Mouse (Mus musculus) C2C12 (cell line): ENCODE measurements around the gene Rnf227. TPM values are rescaled to one million over a fixed set of nuclear protein-coding genes. Genes with fewer than 3 reads are reported as not detected.

ENCODE experiments used
- H3K27me3 ChIP-seq: one replicate; pipeline ENCODE4 v1.6.1; 2011; ENCODE audit not compliant: control insufficient read depth, insufficient read depth, insufficient read length
- H3K36me3 ChIP-seq: one replicate; pipeline ENCODE4 v1.6.1; 2011; ENCODE audit not compliant: control insufficient read depth, insufficient read depth
- H3K4me3 ChIP-seq: one replicate; pipeline ENCODE4 v1.5.1; 2011; ENCODE audit warnings: mild to moderate bottlenecking, control low read depth; ENCODE audit not compliant: poor library complexity, insufficient read depth, severe bottlenecking
- H3K79me2 ChIP-seq: one replicate; pipeline ENCODE4 v1.6.1; 2011; ENCODE audit not compliant: control insufficient read depth, insufficient read depth
- H3K79me3 ChIP-seq: one replicate; pipeline ENCODE4 v1.6.1; 2011; ENCODE audit warnings: low read depth, control low read depth
- H3ac ChIP-seq: one replicate; pipeline ENCODE3; 2011; ENCODE audit warnings: low read depth; ENCODE audit not compliant: control insufficient read depth, insufficient read length
- CEBPB ChIP-seq: IDR thresholded peaks from one replicate; pipeline ENCODE4 v1.6.1; 2011; ENCODE audit warnings: low read depth, mild to moderate bottlenecking, control low read depth, moderate library complexity
- CTCF ChIP-seq: IDR thresholded peaks from one replicate; pipeline ENCODE4 v1.5.1; 2011; ENCODE audit not compliant: control insufficient read depth, insufficient read depth, insufficient read length
- FOSL1 ChIP-seq: IDR thresholded peaks from one replicate; pipeline ENCODE4 v1.8.0; 2011; ENCODE audit warnings: mild to moderate bottlenecking, low read length; ENCODE audit not compliant: poor library complexity, insufficient read depth, severe bottlenecking
- MAX ChIP-seq: IDR thresholded peaks from one replicate; pipeline ENCODE4 v1.6.1; 2011; ENCODE audit warnings: mild to moderate bottlenecking, control low read depth
- MYOD1 ChIP-seq: IDR thresholded peaks from one replicate; pipeline ENCODE4 v1.6.1; 2011; ENCODE audit warnings: low read depth; ENCODE audit not compliant: control insufficient read depth, insufficient read length
- MYOG ChIP-seq: IDR thresholded peaks from one replicate; pipeline ENCODE4 v1.6.1; 2011; ENCODE audit not compliant: control insufficient read depth, insufficient read length; ENCODE audit errors: extremely low read depth
- USF1 ChIP-seq: IDR thresholded peaks from one replicate; pipeline ENCODE4 v1.6.1; 2011; ENCODE audit warnings: low read depth, mild to moderate bottlenecking, control low read depth, moderate library complexity
- polyA plus RNA-seq: library from polyadenylated mRNA; unstranded; fragments of >200 nt; fragmentation: generic; extraction: Trizol; gene quantifications from one replicate; pipeline ENCODE4 v1.2.1, GENCODE M21; 2012; ENCODE audit warnings: missing spikeins

Rnf227 gene
- polyA plus RNA-seq, 1 experiment: 3.9 TPM

DNA sequence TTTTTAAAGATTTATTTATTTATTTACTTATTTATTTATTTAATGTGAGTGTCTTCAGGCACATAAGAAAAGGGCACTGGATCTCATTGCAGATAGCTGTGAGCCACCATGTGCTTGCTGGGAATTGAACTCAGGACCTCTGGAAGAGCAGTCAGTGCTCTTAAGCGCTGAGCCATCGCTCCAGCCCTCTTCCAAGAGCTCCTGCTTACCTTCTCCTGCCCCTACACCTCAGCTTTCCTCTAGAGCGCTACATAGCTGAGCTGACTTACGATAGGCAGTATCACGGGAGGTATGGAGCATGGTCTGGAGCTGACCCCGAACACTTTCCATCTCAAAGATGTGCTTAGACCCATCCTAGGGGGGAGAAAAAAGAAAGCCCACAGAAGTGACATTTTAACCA, 18.7 kb upstream of the Rnf227 start:
- TF ChIP-seq MYOG (no peak), USF1 (no peak)
- H3K79me3 ChIP-seq: no peaks in the 10 kb centered on the region
- H3ac ChIP-seq: no peak overlapping the region
- peaks cover 29% of the 10 kb centered on the region for H3K36me3 ChIP-seq
- peaks cover 33% of the 10 kb centered on the region for H3K79me2 ChIP-seq
- H3K4me3 ChIP-seq: no peak overlapping the region
- no peaks in the 10 kb centered on the region for H3K27me3 ChIP-seq

DNA sequence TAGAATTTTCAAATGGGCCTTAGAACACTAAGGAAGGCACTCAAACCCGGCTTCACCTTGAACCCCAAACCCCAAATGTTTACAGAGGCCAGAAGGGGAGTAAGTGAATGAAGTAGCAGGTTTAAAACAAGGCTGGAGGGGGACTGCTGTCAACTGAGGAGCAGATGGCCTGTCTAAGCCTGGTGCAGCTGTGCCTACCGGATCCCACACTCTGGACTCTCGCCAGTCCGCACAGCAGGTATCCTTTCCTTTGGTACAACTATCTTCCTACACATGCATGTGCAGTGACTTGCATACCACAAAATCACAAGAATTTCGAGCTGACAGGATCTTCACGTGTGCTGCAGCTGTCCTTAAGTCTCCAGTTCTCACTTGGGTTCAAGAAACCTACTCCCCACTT, 18.3 kb upstream of the Rnf227 start:
- H3ac ChIP-seq: no peak overlapping the region
- TF ChIP-seq MYOD1 (peak; percentile 81), FOSL1 (no peak)
- H3K79me3 ChIP-seq: no peaks in the 10 kb centered on the region
- H3K27me3 ChIP-seq: no peaks in the 10 kb centered on the region
- peaks cover 29% of the 10 kb centered on the region for H3K36me3 ChIP-seq
- no peak overlapping the region for H3K4me3 ChIP-seq
- peaks cover 33% of the 10 kb centered on the region for H3K79me2 ChIP-seq

DNA sequence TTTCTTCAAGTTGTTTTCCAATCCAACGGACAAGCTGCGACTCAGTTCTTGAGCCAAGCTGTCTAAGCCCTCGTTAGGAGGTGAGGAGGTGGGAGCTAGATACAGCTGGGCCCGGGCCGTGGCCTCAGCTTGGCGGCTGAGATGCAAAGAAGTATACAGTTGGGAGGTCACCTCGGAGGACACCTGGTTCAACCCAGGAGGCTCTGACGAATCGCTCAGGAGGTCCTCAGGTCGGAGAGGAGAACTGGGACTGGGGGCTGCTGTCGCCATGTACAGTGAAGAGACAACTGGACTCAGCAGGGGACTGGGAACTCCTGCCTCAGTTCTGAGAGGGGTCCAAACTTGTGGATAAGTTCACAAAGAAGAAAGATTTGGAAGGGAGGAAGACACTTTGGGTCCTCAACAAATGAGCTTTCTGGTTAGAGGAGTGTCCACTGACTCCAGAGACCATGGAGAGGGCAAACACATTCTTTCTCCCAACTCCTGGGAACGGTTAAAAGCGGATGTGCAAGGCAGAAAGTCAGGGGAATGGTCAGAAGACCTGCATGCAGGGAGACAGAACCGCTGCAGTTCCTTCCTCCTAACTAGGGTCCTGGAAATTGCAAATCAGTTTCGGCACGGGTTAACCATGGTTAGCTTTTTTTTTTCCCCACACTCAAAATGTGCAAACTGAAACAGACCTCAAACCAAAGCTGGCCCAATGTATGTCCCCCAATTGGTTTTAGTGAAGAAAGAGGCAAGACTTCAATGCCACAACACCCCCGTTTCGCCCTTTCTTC, 17.4 kb upstream of the Rnf227 start:
- H3K27me3 ChIP-seq: no peaks in the 10 kb centered on the region
- H3ac ChIP-seq: peak overlapping the region; percentile 66
- no peaks in the 10 kb centered on the region for H3K79me3 ChIP-seq
- TF ChIP-seq USF1 (no peak), CEBPB (no peak), MYOD1 (peak; percentile 9), MYOG (no peak)
- H3K36me3 ChIP-seq: peaks cover 22% of the 10 kb centered on the region
- peak overlapping the region; percentile 67 for H3K4me3 ChIP-seq
- peaks cover 33% of the 10 kb centered on the region for H3K79me2 ChIP-seq

DNA sequence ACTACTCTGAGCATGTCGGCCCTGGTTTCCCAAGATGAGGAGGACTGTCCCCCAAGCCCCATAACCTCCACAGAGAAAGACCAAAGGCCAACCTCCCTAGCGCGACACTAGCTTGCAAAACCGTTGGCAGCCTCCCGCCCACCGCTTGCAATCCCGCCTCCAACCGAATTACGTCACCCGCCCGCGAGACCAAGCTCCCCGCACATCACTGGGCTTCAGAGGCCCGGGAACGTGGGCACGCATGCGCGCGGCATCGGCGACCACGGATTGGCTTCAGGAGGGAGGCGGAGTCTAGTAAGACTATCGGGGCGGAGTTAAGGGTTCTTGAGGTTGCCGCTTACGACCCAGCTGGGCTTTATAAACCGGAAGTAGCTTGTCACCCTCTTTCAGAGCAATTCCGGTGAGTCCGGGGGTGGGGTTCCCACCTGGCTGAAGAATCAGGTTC, 16.6 kb upstream of the Rnf227 start, which contains the start of the genes Cntrob and Trappc1:
TSS of gene Cntrob (minus strand) at position 109 of the 445 bp plus-strand sequence.
TSS of gene Trappc1 (plus strand) at position 314 of the 445 bp plus-strand sequence.
- Histone ChIP-seq H3K79me3 (no peaks in the 10 kb centered on the region), H3K36me3 (peaks cover 16% of the 10 kb centered on the region), H3K4me3 (peak within 1 kb of the TSS; percentile 67), H3K79me2 (peaks cover 33% of the 10 kb centered on the region), H3K27me3 (no peaks in the 10 kb centered on the region), H3ac (peak within 1 kb of the TSS; percentile 73)
- TF ChIP-seq MAX (peak; percentile 36), USF1 (no peak), FOSL1 (no peak), MYOD1 (no peak), MYOG (no peak), CTCF (no peak), CEBPB (peak; percentile 54)

DNA sequence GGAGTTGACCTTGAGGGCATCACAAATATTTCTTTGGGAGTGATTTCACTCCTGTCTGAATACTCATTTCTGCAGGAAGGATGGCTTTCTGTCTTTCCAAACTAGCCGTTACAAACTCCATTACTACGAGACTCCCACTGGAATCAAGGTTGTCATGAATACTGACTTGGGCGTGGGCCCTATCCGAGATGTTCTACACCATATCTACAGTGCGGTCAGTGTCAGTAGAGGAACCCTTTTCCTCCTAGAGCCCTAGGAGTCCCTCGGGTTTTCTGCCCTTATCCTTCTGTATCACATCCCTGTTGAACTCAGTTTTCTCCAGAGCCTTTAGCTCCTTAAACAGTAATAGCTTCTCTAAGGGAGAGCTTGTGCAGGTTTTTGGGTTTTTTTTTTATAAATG, 15.5 kb upstream of the Rnf227 start:
- H3ac ChIP-seq: no peak overlapping the region
- no peaks in the 10 kb centered on the region for H3K27me3 ChIP-seq
- peaks cover 33% of the 10 kb centered on the region for H3K79me2 ChIP-seq
- no peaks in the 10 kb centered on the region for H3K79me3 ChIP-seq
- peaks cover 6% of the 10 kb centered on the region for H3K36me3 ChIP-seq
- peak overlapping the region; percentile 67 for H3K4me3 ChIP-seq
- TF ChIP-seq MYOG (no peak), CTCF (no peak), FOSL1 (no peak), USF1 (no peak), MAX (no peak), CEBPB (no peak), MYOD1 (no peak)

DNA sequence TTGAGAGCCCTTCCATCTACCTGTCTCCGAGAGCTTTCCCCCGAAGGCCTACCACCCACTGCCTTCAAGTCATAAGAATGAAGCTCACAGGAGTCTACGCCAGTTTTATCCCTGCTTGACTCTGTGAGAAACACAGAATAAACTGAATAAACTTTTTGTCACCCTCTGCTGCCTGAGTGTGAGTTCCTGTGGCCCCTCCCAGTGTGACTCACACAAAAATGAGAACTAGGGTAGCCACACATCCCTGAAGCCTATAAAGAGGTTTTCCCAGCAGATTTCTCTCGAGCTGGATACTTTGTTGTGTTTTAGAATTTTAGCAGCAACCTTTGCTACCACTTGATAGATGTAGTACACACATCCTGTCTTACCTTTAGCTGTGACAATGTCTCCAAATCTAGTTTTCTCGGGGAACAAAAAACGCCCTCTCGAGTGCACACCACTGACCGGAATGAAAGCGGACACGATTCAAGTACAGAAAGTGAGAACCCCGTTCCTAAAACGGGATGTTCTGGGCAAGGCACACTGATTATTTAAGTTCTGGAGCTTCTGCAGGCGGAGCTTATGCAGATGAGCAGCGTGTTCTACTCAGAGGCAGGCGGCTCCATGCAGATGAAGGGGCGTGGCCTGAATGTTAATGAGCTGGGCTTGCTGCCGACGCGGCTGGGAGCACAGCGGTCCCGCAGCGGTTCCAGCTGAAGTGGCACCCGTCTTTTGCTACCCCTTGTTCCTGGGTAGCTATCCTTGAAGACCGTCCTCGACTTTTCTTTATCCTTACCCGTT, 14.4 kb upstream of the Rnf227 start, which contains the start of gene Kcnab3:
TSS of gene Kcnab3 (plus strand) at position 631 of the 780 bp plus-strand sequence.
- no peaks in the 10 kb centered on the region for H3K79me3 ChIP-seq
- no peaks in the 10 kb centered on the region for H3K36me3 ChIP-seq
- H3K27me3 ChIP-seq: no peaks in the 10 kb centered on the region
- no peak for TF ChIP-seq CEBPB
- no peak for TF ChIP-seq MYOD1
- TF ChIP-seq FOSL1: no peak
- TF ChIP-seq MAX: no peak
- H3ac ChIP-seq: peak within 1 kb of the TSS; percentile 44
- peaks cover 33% of the 10 kb centered on the region for H3K79me2 ChIP-seq
- H3K4me3 ChIP-seq: peak within 1 kb of the TSS; percentile 16
